Mouse (Mus musculus): Measurements from ENCODE around the gene Fam120a. TPM values are rescaled to one million over a fixed set of nuclear protein-coding genes. Genes with fewer than 3 reads are reported as not detected.

Fam120a gene
- polyA plus RNA-seq, 1 experiment from 2014 or later, result 24.2 TPM

DNA sequence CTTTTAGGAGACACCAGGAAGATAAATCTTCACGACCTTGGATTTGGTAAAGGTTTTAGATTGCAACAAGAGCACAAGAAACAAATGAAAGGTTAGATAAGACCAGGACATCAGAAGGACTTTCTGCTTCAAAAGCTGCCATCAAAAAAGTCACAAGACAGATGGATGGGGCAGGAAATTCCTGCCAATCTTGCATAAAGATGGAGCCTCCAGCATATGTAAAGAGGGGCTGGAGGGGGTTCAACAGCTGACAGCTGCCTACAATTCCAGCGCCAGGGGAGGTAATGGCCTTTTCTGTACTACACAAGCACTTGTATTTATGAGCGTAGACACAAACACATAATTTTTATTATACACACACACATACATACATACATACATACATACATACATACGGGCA, 138.0 kb downstream of the Fam120a start:
- Histone ChIP-seq H3K4me1 (replicated peaks; ENCODE audit: control insufficient read depth, insufficient read depth, low read length) (no peaks in the 10 kb centered on the region), H3K36me3 (ENCODE audit: control insufficient read depth, insufficient read depth) (peaks cover 58% of the 10 kb centered on the region), H3K27ac (ENCODE audit: low read depth, low read length) (no peak overlapping the region), H3K9me3 (ENCODE audit: control insufficient read depth) (no peaks in the 10 kb centered on the region), H3K4me3 (ENCODE audit: low read depth, low read length) (no peak overlapping the region), H3K4me2 (replicated peaks; ENCODE audit: low read depth) (no peak overlapping the region), H3K9ac (ENCODE audit: low read depth, low read length) (no peak overlapping the region), H3K27me3 (replicated peaks; ENCODE audit: control insufficient read depth, insufficient read depth, low read length) (no peaks in the 10 kb centered on the region)
- TF ChIP-seq CTCF (IDR thresholded peaks at IDR 0.05; ENCODE audit: low read depth), result no peak
- ATAC-seq, result no peak
- WGBS, result 85% methylated on average over 4 of the region's 4 CpGs

Other genes with a start within 250 kb of the Fam120a start
- 3.5 and 3.6 TPM in 2 replicates for gene Phf2, start 96.9 kb downstream of the Fam120a start, polyA plus RNA-seq (2015; fragmentation: Nextera tagmentation; extraction: Ambion mirVana)
- gene Wnk2, start 180.0 kb upstream of the Fam120a start, polyA plus RNA-seq (2015; fragmentation: Nextera tagmentation; extraction: Ambion mirVana), result 1.7 and 2.3 TPM in 2 replicates
- 108 and 111 TPM in 2 replicates for gene Ninj1, start 219.5 kb upstream of the Fam120a start, polyA plus RNA-seq (2015; fragmentation: Nextera tagmentation; extraction: Ambion mirVana)
- 105 and 117 TPM in 2 replicates for gene Card19, start 248.0 kb upstream of the Fam120a start, polyA plus RNA-seq (2015; fragmentation: Nextera tagmentation; extraction: Ambion mirVana)